Mouse (Mus musculus) G1E (cell line): ENCODE data around the gene Lekr1. TPM values are rescaled to one million over a fixed set of nuclear protein-coding genes. Genes with fewer than 3 reads are reported as not detected.

Source experiments
- ATAC-seq: 2 replicates; pipeline ENCODE4 v1.8.0; 2016; ENCODE audit warnings: mild to moderate bottlenecking; ENCODE audit not compliant: insufficient number of reproducible peaks, poor library complexity, low FRiP score, severe bottlenecking; ENCODE audit errors: extremely low read depth
- DNase-seq: peaks from one replicate; pipeline ENCODE4 v3.0.0; 2012; ENCODE audit warnings: low spot score
- H3K27me3 ChIP-seq: 2 replicates; pipeline ENCODE4 v1.6.1; 2012; ENCODE audit warnings: mild to moderate bottlenecking, low read length, inconsistent platforms; ENCODE audit not compliant: insufficient read depth
- H3K36me3 ChIP-seq: replicated peaks from 2 replicates; pipeline ENCODE3; 2012; ENCODE audit warnings: mild to moderate bottlenecking, inconsistent platforms
- H3K4me1 ChIP-seq: 2 replicates; pipeline ENCODE4 v1.6.1; 2012; ENCODE audit warnings: low read depth, low read length, inconsistent platforms, mixed read lengths; ENCODE audit not compliant: insufficient read depth
- H3K4me3 ChIP-seq: 2 replicates; pipeline ENCODE4 v1.5.1; 2012; ENCODE audit warnings: low read depth, mild to moderate bottlenecking, inconsistent platforms, low read length, moderate library complexity, mixed read lengths
- H3K9me3 ChIP-seq: replicated peaks from 2 replicates; pipeline ENCODE4 v1.6.1; 2012; ENCODE audit warnings: inconsistent platforms
- CTCF ChIP-seq: IDR thresholded peaks from 2 replicates; pipeline ENCODE4 v1.5.1; 2012; ENCODE audit warnings: low read depth, low read length, inconsistent platforms, mixed read lengths
- GATA1 ChIP-seq: IDR thresholded peaks from 2 replicates; pipeline ENCODE4 v1.6.1; 2012; ENCODE audit warnings: borderline replicate concordance, low read length, inconsistent platforms, mixed read lengths
- GATA2 ChIP-seq: IDR thresholded peaks from 2 replicates; pipeline ENCODE4 v1.6.1; 2012; ENCODE audit warnings: low read depth, low read length, inconsistent platforms, borderline replicate concordance
- POLR2AphosphoS5 ChIP-seq: IDR thresholded peaks from 2 replicates; pipeline ENCODE4 v1.6.1; 2012; ENCODE audit warnings: low read depth, low read length, inconsistent platforms; ENCODE audit not compliant: insufficient replicate concordance
- TAL1 ChIP-seq: conservative IDR thresholded peaks from 2 replicates; pipeline ENCODE4 v1.6.1; 2012; ENCODE audit warnings: low read depth, low read length, inconsistent platforms, mixed read lengths
- polyA plus RNA-seq: library from polyadenylated mRNA; stranded (reverse); fragments of >175 nt; gene quantifications from 2 replicates; pipeline ENCODE4 v1.2.3, GENCODE M21; 2012
- total RNA-seq, 2 experiments: library from RNA; stranded (forward) in 1 of 2; stranded (reverse) in 1 of 2; fragments of 200-1000 nt in 1 of 2; fragments of >200 nt in 1 of 2; fragmentation: Nextera tagmentation in 1 of 2; gene quantifications; 2 replicates each; pipeline ENCODE4 v1.2.3; 2014 to 2017

Gene Lekr1
- total and polyA plus RNA-seq, 3 experiments: 0.11 TPM; not detected in 2

- no peak overlapping the region for H3K4me3 ChIP-seq
- ATAC-seq: no peak
Measured at GRCm38 (mm10) chr3:65639454-65640014, 26.5 kb upstream of the Lekr1 start.

DNA sequence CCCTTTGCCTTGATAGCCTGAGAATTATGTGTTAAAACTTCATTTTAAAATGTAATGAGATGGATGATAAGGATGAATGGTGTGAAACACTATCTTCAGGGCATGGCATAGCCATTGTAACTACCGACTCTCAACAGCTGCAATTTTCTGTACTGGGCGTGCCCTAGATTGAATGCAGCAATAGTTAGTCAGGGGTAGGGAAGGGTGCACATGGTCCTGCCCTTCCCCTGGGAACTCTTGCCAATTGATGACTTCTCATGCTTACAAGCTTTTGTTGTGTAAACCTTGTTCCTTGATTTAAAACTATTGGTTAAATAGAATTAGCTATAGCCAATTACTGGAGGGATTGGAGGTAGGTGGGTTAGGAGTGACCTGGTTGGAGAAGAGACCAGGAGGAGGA, 23.1 kb upstream of the Lekr1 start:
- H3K27me3 ChIP-seq: no peaks in the 10 kb centered on the region
- DNase-seq (no peak), ATAC-seq (no peak)
- H3K36me3 ChIP-seq: no peaks in the 10 kb centered on the region
- H3K4me3 ChIP-seq: no peak overlapping the region
- no peaks in the 10 kb centered on the region for H3K9me3 ChIP-seq
- H3K4me1 ChIP-seq: no peaks in the 10 kb centered on the region
- TF ChIP-seq CTCF (no peak), GATA1 (no peak), GATA2 (no peak), TAL1 (no peak), POLR2AphosphoS5 (no peak)

More at GRCm38 (mm10) chr3:65639454-65640014, 26.5 kb upstream of the Lekr1 start:
- Histone ChIP-seq H3K36me3 (no peaks in the 10 kb centered on the region), H3K9me3 (no peaks in the 10 kb centered on the region), H3K27me3 (no peaks in the 10 kb centered on the region), H3K4me1 (no peaks in the 10 kb centered on the region)
- DNase-seq: no peak
- TF ChIP-seq CTCF (no peak), GATA2 (no peak), TAL1 (no peak)

- H3K4me1 ChIP-seq: no peaks in the 10 kb centered on the region
- no peaks in the 10 kb centered on the region for H3K9me3 ChIP-seq
- TF ChIP-seq GATA1 (no peak), TAL1 (no peak), CTCF (no peak)
- H3K36me3 ChIP-seq: no peaks in the 10 kb centered on the region
- DNase-seq (no peak), ATAC-seq (no peak)
- H3K4me3 ChIP-seq: no peak overlapping the region
- no peaks in the 10 kb centered on the region for H3K27me3 ChIP-seq
Measured at GRCm38 (mm10) chr3:65643654-65644053, 22.4 kb upstream of the Lekr1 start.

DNA sequence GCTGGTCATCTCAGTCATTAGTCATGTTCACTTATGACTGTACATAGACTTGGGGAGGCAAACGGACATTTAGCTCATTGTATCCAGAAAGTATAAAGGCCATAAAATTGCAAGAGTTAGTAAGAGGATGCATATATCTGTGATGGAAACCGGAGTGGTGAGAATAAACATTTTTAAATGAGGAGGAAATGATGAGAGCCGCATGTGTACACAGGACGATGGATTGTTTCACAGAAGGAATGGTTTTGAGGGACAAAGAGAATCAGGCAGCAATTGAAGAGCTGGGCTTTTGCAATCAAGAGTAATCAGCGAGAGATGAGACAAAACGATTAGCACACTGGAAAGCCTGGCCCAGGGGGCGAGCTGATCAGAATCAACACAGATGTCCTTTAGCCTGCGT, 18.4 kb upstream of the Lekr1 start:
- Histone ChIP-seq H3K36me3 (no peaks in the 10 kb centered on the region), H3K4me1 (no peaks in the 10 kb centered on the region), H3K9me3 (no peaks in the 10 kb centered on the region), H3K27me3 (peaks cover 4% of the 10 kb centered on the region; the same call in 1 of the 2 replicates), H3K4me3 (no peak overlapping the region)
- no peak for TF ChIP-seq TAL1
- DNase-seq (no peak), ATAC-seq (no peak)

DNA sequence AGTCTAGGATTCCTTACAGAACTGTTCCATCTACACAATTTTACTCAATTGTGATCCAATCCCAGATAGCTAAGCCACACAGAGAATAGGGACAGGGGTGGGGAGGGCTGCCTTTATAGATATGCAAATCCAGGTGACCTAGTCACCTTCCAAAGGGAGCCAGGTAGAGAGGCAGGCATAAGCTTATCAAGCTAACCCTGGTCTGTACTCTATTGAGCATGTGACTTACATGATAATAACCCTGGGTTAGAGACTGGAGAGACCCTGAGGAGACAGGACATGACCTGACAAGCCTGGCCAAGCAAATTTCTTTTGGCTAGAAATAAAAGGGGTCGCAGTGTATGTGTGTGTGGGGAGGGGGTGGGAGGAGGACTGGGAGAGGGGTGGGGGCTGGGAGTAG, 17.1 kb upstream of the Lekr1 start:
- H3K4me3 ChIP-seq: no peak overlapping the region
- peaks cover 4% of the 10 kb centered on the region; the same call in 1 of the 2 replicates for H3K27me3 ChIP-seq
- ATAC-seq (no peak), DNase-seq (no peak)
- H3K9me3 ChIP-seq: no peaks in the 10 kb centered on the region
- H3K4me1 ChIP-seq: no peaks in the 10 kb centered on the region
- no peak for TF ChIP-seq GATA2
- no peak for TF ChIP-seq TAL1
- no peak for TF ChIP-seq GATA1
- no peak for TF ChIP-seq CTCF
- no peak for TF ChIP-seq POLR2AphosphoS5
- no peaks in the 10 kb centered on the region for H3K36me3 ChIP-seq

GRCm38 (mm10) chr3:65650156-65650815, 15.7 kb upstream of the Lekr1 start:
- ATAC-seq (no peak), DNase-seq (no peak)
- Histone ChIP-seq H3K27me3 (peaks cover 4% of the 10 kb centered on the region; the same call in 1 of the 2 replicates), H3K4me3 (no peak overlapping the region), H3K4me1 (no peaks in the 10 kb centered on the region), H3K36me3 (no peaks in the 10 kb centered on the region), H3K9me3 (no peaks in the 10 kb centered on the region)
- TF ChIP-seq CTCF (no peak), GATA1 (no peak), TAL1 (no peak), POLR2AphosphoS5 (no peak), GATA2 (no peak)
